Mouse (Mus musculus): ENCODE measurements around the gene Usp24. TPM values are rescaled to one million over a fixed set of nuclear protein-coding genes. Genes with fewer than 3 reads are reported as not detected.

Usp24 gene
- 8.7 and 8.8 TPM in 2 replicates for polyA plus RNA-seq (2014; fragmentation: Nextera tagmentation; extraction: Ambion mirVana)

DNA sequence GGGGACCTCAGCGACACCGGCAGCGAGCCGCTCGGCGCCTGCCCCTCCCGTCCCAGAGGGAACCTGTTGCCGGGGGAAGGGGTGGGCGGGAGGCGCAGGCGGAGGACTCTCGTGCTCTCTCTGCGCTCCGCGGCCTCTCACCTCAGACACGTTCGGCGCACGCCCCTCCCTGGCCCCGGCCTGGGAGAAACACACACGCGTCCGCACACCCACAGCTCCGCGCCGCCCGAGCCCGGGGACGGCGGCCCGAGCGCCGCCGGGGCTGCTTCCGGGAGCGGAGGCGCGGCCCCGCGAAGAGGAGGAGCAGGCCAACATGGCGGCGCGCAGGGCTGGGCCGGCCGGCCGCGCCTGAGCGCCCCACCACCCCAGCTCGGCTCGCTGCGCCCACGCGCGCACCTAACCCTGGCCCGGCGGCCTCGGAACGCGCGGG, at the start of gene Usp24:
TSS of gene Usp24 (plus strand) at position 293 of the 430 bp plus-strand sequence.
- under 1% methylated on average over 35 of the region's 60 CpGs for WGBS

GRCm38 (mm10) chr4:106276937-106277336, 39.1 kb upstream of the Usp24 start:
- Histone ChIP-seq H3K4me3 (ENCODE audit: low read depth, low read length) (no peak overlapping the region), H3K9me3 (replicated peaks; ENCODE audit: control insufficient read depth, low read length) (no peaks in the 10 kb centered on the region), H3K4me2 (ENCODE audit: low read depth, low read length) (no peak overlapping the region), H3K36me3 (replicated peaks; ENCODE audit: control insufficient read depth, insufficient read depth, low read depth, low read length) (no peaks in the 10 kb centered on the region), H3K27me3 (ENCODE audit: control insufficient read depth, insufficient read depth, low read length) (no peaks in the 10 kb centered on the region), H3K27ac (replicated peaks; ENCODE audit: low read depth, low read length) (no peak overlapping the region), H3K4me1 (ENCODE audit: control insufficient read depth, insufficient read depth, low read length) (no peaks in the 10 kb centered on the region), H3K9ac (replicated peaks; ENCODE audit: low read length) (no peak overlapping the region)
- no peak for ATAC-seq (replicated peaks; ENCODE audit: insufficient number of reproducible peaks, low FRiP score, low TSS enrichment, low read depth)
- no peak for DNase-seq (ENCODE audit: low spot score)
- WGBS = 66% methylated on average over 2 of the region's 2 CpGs

More for the DNA sequence above, at the start of gene Usp24:
- H3K4me3 ChIP-seq (ENCODE audit: low read depth, low read length) = peak within 1 kb of the TSS; percentile 81
- no peaks in the 10 kb centered on the region for H3K27me3 ChIP-seq (ENCODE audit: control insufficient read depth, insufficient read depth, low read length)
- ATAC-seq (replicated peaks; ENCODE audit: insufficient number of reproducible peaks, low FRiP score, low TSS enrichment, low read depth) = peak; percentile 89
- H3K4me2 ChIP-seq (ENCODE audit: low read depth, low read length) = peak within 1 kb of the TSS; percentile 48
- peaks cover 3% of the 10 kb centered on the region; the same call in 1 of the 2 replicates for H3K4me1 ChIP-seq (ENCODE audit: control insufficient read depth, insufficient read depth, low read length)
- no peaks in the 10 kb centered on the region for H3K9me3 ChIP-seq (replicated peaks; ENCODE audit: control insufficient read depth, low read length)
- peak; percentile 77 for DNase-seq (ENCODE audit: low spot score)
- H3K36me3 ChIP-seq (replicated peaks; ENCODE audit: control insufficient read depth, insufficient read depth, low read depth, low read length) = no peaks in the 10 kb centered on the region
- H3K27ac ChIP-seq (replicated peaks; ENCODE audit: low read depth, low read length) = peak within 1 kb of the TSS; percentile 85
- H3K9ac ChIP-seq (replicated peaks; ENCODE audit: low read length) = peak within 1 kb of the TSS; percentile 88

DNA sequence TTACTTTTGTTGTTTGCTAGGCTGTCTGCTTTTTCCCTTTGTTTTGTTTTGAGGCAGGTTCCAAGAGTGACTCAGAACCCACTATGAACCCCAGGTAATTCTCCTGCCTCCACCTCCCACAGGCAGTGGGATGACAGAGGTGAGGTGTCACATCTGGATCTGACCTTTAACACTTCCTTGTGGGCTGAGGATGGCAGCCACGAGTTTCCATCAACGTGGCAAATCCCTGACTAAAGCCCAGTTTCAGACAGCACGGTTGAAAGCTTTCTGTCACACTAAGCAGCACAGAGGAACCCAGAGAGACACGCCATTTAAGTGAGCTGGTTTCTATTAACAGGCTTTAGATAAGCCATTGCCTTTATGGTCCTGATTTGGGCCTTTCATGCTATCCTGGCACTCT, 36.8 kb upstream of the Usp24 start:
- Histone ChIP-seq H3K4me3 (ENCODE audit: low read depth, low read length) (no peak overlapping the region), H3K27me3 (ENCODE audit: control insufficient read depth, insufficient read depth, low read length) (no peaks in the 10 kb centered on the region), H3K4me1 (ENCODE audit: control insufficient read depth, insufficient read depth, low read length) (no peaks in the 10 kb centered on the region), H3K27ac (replicated peaks; ENCODE audit: low read depth, low read length) (no peak overlapping the region), H3K9ac (replicated peaks; ENCODE audit: low read length) (no peak overlapping the region), H3K36me3 (replicated peaks; ENCODE audit: control insufficient read depth, insufficient read depth, low read depth, low read length) (no peaks in the 10 kb centered on the region), H3K9me3 (replicated peaks; ENCODE audit: control insufficient read depth, low read length) (no peaks in the 10 kb centered on the region), H3K4me2 (ENCODE audit: low read depth, low read length) (no peak overlapping the region)
- no peak for ATAC-seq (replicated peaks; ENCODE audit: insufficient number of reproducible peaks, low FRiP score, low TSS enrichment, low read depth)
- 27% methylated on average over 4 of the region's 4 CpGs for WGBS
- DNase-seq (ENCODE audit: low spot score) = peak; percentile 22

DNA sequence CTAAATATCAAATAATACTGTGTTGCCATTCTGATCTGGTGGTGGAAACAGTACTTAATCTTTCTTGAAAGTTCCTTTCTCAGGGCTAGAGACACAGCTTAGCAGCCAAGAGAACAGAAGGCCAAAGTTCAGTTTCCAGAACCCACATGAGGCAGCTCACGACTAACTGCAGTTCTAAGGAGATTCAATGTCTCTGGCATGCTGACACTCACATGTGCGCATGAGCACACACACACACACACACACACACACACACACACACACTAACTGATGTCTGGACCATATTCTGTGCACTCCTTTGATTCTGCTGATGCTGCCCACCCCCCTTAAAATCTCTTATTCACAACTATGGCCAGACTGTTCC, 34.9 kb upstream of the Usp24 start:
- no peaks in the 10 kb centered on the region for H3K4me1 ChIP-seq (ENCODE audit: control insufficient read depth, insufficient read depth, low read length)
- H3K36me3 ChIP-seq (replicated peaks; ENCODE audit: control insufficient read depth, insufficient read depth, low read depth, low read length) = no peaks in the 10 kb centered on the region
- no peak overlapping the region for H3K9ac ChIP-seq (replicated peaks; ENCODE audit: low read length)
- H3K27ac ChIP-seq (replicated peaks; ENCODE audit: low read depth, low read length) = no peak overlapping the region
- H3K9me3 ChIP-seq (replicated peaks; ENCODE audit: control insufficient read depth, low read length) = no peaks in the 10 kb centered on the region
- DNase-seq (ENCODE audit: low spot score) (no peak), ATAC-seq (replicated peaks; ENCODE audit: insufficient number of reproducible peaks, low FRiP score, low TSS enrichment, low read depth) (no peak)
- H3K4me2 ChIP-seq (ENCODE audit: low read depth, low read length) = no peak overlapping the region
- WGBS = 69% methylated on average over 2 of the region's 2 CpGs
- H3K4me3 ChIP-seq (ENCODE audit: low read depth, low read length) = no peak overlapping the region
- no peaks in the 10 kb centered on the region for H3K27me3 ChIP-seq (ENCODE audit: control insufficient read depth, insufficient read depth, low read length)

DNA sequence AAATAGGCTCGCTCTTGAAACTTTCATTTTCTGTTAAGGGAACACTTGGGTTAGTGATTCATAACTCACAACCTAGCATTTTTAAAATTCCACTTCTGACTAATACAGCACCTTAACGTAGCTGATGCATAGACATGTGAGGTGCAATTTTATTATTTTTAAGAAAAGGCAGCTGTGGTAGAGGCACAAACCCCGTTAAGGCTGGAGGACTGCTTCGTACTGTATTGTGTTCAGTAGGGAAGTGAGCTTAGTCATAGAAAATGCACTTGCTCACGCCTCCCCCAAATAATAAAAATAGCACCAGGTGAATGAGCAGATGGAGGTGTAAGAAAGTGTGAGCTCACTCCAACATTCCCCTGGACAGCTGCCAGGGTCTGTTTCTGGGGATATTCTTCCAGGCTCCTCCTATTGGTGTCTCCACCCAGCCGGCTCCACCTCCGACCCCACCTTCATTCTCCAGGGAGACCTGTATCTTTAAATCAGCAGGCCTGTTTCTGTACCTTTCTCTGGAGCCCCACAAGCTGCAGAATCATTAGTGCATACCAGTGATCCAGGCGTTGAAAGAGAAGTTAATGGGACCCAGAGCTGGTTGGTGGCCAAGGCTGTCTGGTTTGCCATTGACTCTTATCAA, 34.4 kb upstream of the Usp24 start:
- DNase-seq (ENCODE audit: low spot score) (no peak), ATAC-seq (replicated peaks; ENCODE audit: insufficient number of reproducible peaks, low FRiP score, low TSS enrichment, low read depth) (no peak; the same call in 1 of the 2 replicates)
- Histone ChIP-seq H3K4me3 (ENCODE audit: low read depth, low read length) (no peak overlapping the region), H3K4me2 (ENCODE audit: low read depth, low read length) (no peak overlapping the region), H3K36me3 (replicated peaks; ENCODE audit: control insufficient read depth, insufficient read depth, low read depth, low read length) (no peaks in the 10 kb centered on the region), H3K27me3 (ENCODE audit: control insufficient read depth, insufficient read depth, low read length) (no peaks in the 10 kb centered on the region), H3K27ac (replicated peaks; ENCODE audit: low read depth, low read length) (no peak overlapping the region), H3K9me3 (replicated peaks; ENCODE audit: control insufficient read depth, low read length) (no peaks in the 10 kb centered on the region), H3K4me1 (ENCODE audit: control insufficient read depth, insufficient read depth, low read length) (no peaks in the 10 kb centered on the region), H3K9ac (replicated peaks; ENCODE audit: low read length) (no peak overlapping the region)
- WGBS = 62% methylated on average over 8 of the region's 8 CpGs

DNA sequence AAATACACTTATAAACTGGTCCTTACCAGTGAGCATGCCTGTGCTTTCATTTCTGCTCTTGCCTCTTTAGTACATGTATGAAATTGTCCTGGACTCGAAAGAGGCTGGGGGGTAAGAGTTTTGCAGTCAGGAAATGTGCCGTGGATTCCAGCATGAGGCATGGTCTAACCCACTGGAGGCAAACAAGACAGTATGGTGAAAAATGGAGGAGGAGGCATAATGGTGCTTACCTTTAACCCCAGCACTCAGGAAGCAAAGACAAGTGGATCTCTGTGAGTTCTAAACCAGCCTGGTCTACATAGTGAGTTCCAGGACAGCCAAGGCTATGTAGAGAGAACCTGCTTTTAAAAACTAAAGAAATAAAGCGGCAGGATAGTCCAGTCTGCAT, 33.9 kb upstream of the Usp24 start:
- no peaks in the 10 kb centered on the region for H3K36me3 ChIP-seq (replicated peaks; ENCODE audit: control insufficient read depth, insufficient read depth, low read depth, low read length)
- no peak for DNase-seq (ENCODE audit: low spot score)
- H3K27ac ChIP-seq (replicated peaks; ENCODE audit: low read depth, low read length) = no peak overlapping the region
- H3K4me1 ChIP-seq (ENCODE audit: control insufficient read depth, insufficient read depth, low read length) = no peaks in the 10 kb centered on the region
- H3K4me2 ChIP-seq (ENCODE audit: low read depth, low read length) = no peak overlapping the region
- 88% methylated on average over 3 of the region's 3 CpGs for WGBS
- ATAC-seq (replicated peaks; ENCODE audit: insufficient number of reproducible peaks, low FRiP score, low TSS enrichment, low read depth) = no peak
- no peak overlapping the region for H3K4me3 ChIP-seq (ENCODE audit: low read depth, low read length)
- H3K27me3 ChIP-seq (ENCODE audit: control insufficient read depth, insufficient read depth, low read length) = no peaks in the 10 kb centered on the region
- H3K9ac ChIP-seq (replicated peaks; ENCODE audit: low read length) = no peak overlapping the region
- no peaks in the 10 kb centered on the region for H3K9me3 ChIP-seq (replicated peaks; ENCODE audit: control insufficient read depth, low read length)

GRCm38 (mm10) chr4:106286958-106287743, 28.9 kb upstream of the Usp24 start:
- WGBS = 75% methylated on average over 4 of the region's 4 CpGs

DNA sequence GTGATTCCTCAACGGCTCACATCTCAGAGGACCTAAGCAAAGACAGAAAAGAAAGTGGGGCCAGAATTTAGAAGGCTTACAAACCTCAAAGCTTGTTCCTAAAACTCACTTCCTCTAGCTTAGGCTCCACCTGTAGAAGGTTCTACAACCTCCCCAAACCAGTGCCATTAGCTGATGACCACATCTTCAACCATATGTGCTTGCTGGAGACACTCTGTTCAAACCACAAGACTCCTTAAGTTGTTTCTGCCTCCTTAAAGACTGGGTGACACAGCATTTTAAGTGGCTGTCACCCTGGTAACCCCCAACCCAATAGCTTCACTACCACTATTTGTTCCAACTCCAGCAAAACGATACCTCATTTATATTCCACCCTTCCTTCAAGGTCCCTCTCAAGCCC, 25.8 kb upstream of the Usp24 start:
- H3K4me1 ChIP-seq (ENCODE audit: control insufficient read depth, insufficient read depth, low read length) = no peaks in the 10 kb centered on the region
- no peak for ATAC-seq (replicated peaks; ENCODE audit: insufficient number of reproducible peaks, low FRiP score, low TSS enrichment, low read depth)
- H3K9ac ChIP-seq (replicated peaks; ENCODE audit: low read length) = no peak overlapping the region
- WGBS = 84% methylated on average over 2 of the region's 2 CpGs
- no peak overlapping the region for H3K4me3 ChIP-seq (ENCODE audit: low read depth, low read length)
- no peaks in the 10 kb centered on the region for H3K27me3 ChIP-seq (ENCODE audit: control insufficient read depth, insufficient read depth, low read length)
- no peaks in the 10 kb centered on the region for H3K36me3 ChIP-seq (replicated peaks; ENCODE audit: control insufficient read depth, insufficient read depth, low read depth, low read length)
- DNase-seq (ENCODE audit: low spot score) = no peak
- H3K4me2 ChIP-seq (ENCODE audit: low read depth, low read length) = no peak overlapping the region
- H3K9me3 ChIP-seq (replicated peaks; ENCODE audit: control insufficient read depth, low read length) = no peaks in the 10 kb centered on the region
- no peak overlapping the region for H3K27ac ChIP-seq (replicated peaks; ENCODE audit: low read depth, low read length)

More at GRCm38 (mm10) chr4:106286958-106287743, 28.9 kb upstream of the Usp24 start:
- H3K36me3 ChIP-seq (replicated peaks; ENCODE audit: control insufficient read depth, insufficient read depth, low read depth, low read length) = no peaks in the 10 kb centered on the region
- H3K27me3 ChIP-seq (ENCODE audit: control insufficient read depth, insufficient read depth, low read length) = no peaks in the 10 kb centered on the region
- ATAC-seq (replicated peaks; ENCODE audit: insufficient number of reproducible peaks, low FRiP score, low TSS enrichment, low read depth) = no peak
- H3K9ac ChIP-seq (replicated peaks; ENCODE audit: low read length) = no peak overlapping the region
- no peaks in the 10 kb centered on the region for H3K9me3 ChIP-seq (replicated peaks; ENCODE audit: control insufficient read depth, low read length)
- no peak for DNase-seq (ENCODE audit: low spot score)
- no peak overlapping the region for H3K27ac ChIP-seq (replicated peaks; ENCODE audit: low read depth, low read length)
- H3K4me2 ChIP-seq (ENCODE audit: low read depth, low read length) = no peak overlapping the region
- no peaks in the 10 kb centered on the region for H3K4me1 ChIP-seq (ENCODE audit: control insufficient read depth, insufficient read depth, low read length)
- no peak overlapping the region for H3K4me3 ChIP-seq (ENCODE audit: low read depth, low read length)
